Mouse (Mus musculus) v-Abl transformed pro-B cells (cell line): Measurements from ENCODE around the gene B4galnt4.

ENCODE experiments used
- in situ Hi-C, 2 experiments: fragments of 400-800 bp; cut with MboI; formaldehyde crosslinking; loops; one replicate each; pipeline ENCODE4 v1.15.1; 2025; ENCODE audit not compliant: unreplicated experiment in 2 of 2

Gene B4galnt4

DNA sequence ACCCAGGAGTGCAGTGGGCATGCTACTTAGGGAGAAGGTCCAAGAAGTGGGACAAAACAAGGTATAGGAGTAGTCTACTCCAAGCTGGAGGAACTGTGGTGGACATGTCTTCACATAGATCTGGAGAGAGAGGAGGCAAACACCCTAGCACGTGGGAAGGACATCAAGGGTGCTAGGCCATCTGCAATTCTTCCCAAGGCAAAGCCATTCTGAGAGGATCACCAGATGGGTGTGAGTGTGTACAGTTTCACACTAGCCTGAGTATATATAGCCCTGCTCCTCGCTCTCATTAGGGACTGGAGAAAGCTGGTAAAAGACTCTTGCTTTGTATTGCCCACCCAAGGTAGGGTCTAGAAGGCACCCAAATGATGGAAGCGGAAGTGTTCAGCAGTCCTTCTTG, 2.4 kb downstream of the B4galnt4 start:
- in situ Hi-C loops, result loop anchor here in 1 of 2 experiments (25.0 kb wide), 1 partner anchor 951 kb away; the partner anchor contains the start of genes Echs1, Fuom and Paox

- in situ Hi-C loops, result loop anchor here in 1 of 2 experiments (25.0 kb wide), 1 partner anchor 952 kb away; the partner anchor contains the start of genes Echs1, Fuom and Paox
Measured at GRCm38 (mm10) chr7:141064175-141064574, 3.3 kb downstream of the B4galnt4 start.

- in situ Hi-C loops, result loop anchor here in 1 of 2 experiments (25.0 kb wide), 1 partner anchor 952 kb away; the partner anchor contains the start of genes Echs1, Fuom and Paox
Measured at GRCm38 (mm10) chr7:141064576-141064975, 3.7 kb downstream of the B4galnt4 start.

DNA sequence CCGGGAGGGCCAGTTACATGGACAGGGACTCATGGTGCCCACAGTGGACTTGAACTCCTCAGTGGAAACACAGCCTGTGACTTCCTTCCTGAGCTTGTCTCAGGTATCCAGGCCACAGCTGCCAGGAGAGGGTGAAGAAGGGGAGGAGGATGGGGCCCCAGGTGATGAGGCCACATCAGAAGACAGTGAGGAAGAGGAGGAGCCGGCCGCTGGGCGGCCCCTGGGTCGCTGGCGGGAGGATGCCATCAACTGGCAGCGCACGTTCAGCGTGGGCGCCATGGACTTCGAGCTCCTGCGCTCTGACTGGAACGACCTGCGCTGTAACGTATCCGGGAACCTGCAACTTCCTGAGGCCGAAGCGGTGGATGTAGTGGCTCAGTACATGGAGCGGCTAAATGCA, 7.4 kb downstream of the B4galnt4 start:
- in situ Hi-C loops, result loop anchor here in 1 of 2 experiments (25.0 kb wide), 1 partner anchor 956 kb away; the partner anchor contains the start of genes Echs1, Fuom and Paox

GRCm38 (mm10) chr7:141070058-141070862, 9.4 kb downstream of the B4galnt4 start:
- in situ Hi-C loops, result loop anchor here in 1 of 2 experiments (25.0 kb wide), 1 partner anchor 958 kb away; the partner anchor contains the start of genes Echs1, Fuom and Paox

GRCm38 (mm10) chr7:141072017-141072745, 11.3 kb downstream of the B4galnt4 start:
- in situ Hi-C loops, result loop anchor here in 1 of 2 experiments (25.0 kb wide), 1 partner anchor 960 kb away; the partner anchor contains the start of genes Echs1, Fuom and Paox

- in situ Hi-C loops, result loop anchor here in 1 of 2 experiments (25.0 kb wide), 1 partner anchor 961 kb away; the partner anchor contains the start of genes Echs1, Fuom and Paox
Measured at GRCm38 (mm10) chr7:141073782-141074181, 12.9 kb downstream of the B4galnt4 start.

DNA sequence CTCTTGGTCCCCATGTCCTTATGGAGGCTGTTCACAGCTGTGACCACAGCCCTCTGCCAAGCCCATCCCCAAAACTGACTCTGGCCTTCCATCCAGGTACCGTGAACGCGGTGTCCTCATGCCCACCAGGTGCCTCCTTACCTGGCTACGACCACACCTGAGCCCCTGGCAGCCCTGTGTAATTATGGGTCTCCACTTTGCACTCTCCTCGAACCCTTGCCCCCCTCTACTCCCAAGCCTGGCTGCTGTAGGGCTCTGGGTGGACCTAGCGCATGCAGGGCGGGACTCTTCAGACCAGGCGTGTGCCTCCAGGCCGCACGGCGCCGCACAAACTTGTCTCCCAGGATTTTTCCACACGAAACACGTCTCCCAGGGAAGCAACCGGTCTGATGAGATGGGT, 16.9 kb downstream of the B4galnt4 start, which contains the start of gene Pkp3:
TSS of gene Pkp3 (plus strand) at position 378 of the 400 bp plus-strand sequence.
- in situ Hi-C loops, result no loop called here

DNA sequence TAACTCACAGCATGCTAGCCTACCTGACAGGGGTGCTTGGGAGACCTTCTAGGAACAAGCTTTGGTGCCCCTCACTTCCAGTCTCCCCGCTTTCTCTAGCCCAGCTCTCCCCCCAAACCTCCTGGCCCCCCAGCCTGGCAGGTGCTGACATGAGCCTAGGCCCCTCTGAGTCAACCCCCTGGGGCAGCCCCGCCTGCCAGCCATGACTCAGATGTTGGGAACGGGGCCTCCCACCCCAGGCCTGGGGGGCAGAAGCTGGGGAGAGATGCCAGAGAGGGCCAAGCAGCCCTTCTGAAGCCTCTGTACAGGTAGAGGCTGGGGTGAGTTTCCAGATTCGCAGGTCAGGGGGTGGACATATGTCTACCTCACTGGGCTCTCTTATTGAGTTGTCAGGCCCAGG, 18.0 kb downstream of the B4galnt4 start:
- in situ Hi-C loops, result no loop called here

- in situ Hi-C loops, result no loop called here
Measured at GRCm38 (mm10) chr7:141079481-141080449, 18.9 kb downstream of the B4galnt4 start.

DNA sequence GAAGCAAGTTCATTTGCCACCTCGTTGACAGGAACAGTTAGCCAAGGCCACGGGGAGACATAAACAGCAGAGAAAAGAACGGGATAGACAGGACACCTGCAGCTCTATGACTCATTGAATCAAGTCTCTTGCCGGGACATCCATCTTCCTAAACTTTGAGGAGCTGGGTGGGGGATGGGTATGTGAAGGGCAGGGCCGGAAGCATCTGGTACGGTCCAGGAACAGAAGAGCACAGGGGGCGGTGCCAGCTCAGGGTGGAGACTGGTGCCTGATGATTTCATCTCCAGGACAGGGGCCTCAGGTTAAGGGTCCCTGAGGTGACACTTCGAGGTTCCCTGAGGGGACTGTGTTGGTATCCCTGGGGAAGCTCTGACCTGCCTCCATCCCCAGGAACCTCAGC, 27.0 kb downstream of the B4galnt4 start:
- in situ Hi-C loops, result no loop called here

DNA sequence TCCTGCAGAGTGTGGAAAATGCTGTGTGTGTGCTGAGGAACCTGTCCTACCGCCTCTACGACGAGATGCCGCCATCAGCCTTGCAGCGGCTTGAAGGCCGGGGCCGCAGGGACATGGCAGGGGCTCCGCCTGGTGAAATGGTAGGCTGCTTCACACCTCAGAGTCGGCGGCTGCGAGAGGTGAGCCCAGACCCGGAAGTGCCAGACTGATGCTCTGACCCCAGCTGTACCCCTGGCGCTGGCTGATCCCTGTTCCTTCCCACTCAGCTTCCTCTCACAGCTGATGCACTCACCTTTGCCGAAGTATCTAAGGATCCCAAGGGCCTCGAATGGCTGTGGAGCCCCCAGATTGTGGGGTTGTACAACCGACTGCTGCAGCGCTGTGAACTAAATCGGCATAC, 27.6 kb downstream of the B4galnt4 start:
- in situ Hi-C loops, result no loop called here

GRCm38 (mm10) chr7:141090228-141090627, 29.3 kb downstream of the B4galnt4 start:
- in situ Hi-C loops, result loop anchor here (5.0 to 10.0 kb wide), 2 partner anchors 87 to 275 kb away; no protein-coding TSS in a partner anchor

DNA sequence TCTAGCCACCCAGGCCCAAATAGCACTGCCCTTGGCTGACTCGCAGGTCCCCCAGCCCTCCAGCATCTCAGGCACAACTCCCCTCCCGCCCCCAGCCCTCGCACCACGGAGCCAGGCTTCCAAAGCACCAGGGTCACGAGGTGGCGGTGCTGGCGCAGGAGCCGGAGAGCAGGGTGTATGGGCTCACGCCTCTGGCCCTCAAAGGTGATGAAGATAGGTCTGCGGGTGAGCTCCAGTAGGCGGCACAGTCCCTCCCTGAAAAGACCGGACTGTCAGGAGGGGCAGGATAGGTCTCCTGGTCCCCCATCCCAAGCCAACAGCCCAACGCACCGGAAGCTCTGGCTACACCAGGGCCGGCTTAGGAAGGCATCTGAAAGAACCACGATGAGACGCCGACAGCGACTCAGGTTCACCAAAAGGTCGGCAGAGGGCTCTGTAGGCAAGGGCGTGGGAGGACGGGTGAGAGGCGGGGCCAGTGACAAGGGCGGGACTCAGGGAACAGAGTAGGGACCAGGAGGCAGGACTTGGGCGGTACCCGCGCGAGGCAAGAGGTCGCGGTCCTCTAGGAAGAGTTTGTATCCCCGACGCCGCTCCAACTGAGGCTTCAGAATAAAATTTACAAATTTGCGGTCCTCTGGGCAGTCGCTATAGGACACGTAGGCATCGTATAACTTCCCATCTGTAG, 31.3 kb downstream of the B4galnt4 start:
- in situ Hi-C loops, result loop anchor here (5.0 to 10.0 kb wide), 2 partner anchors 85 to 273 kb away; no protein-coding TSS in a partner anchor

DNA sequence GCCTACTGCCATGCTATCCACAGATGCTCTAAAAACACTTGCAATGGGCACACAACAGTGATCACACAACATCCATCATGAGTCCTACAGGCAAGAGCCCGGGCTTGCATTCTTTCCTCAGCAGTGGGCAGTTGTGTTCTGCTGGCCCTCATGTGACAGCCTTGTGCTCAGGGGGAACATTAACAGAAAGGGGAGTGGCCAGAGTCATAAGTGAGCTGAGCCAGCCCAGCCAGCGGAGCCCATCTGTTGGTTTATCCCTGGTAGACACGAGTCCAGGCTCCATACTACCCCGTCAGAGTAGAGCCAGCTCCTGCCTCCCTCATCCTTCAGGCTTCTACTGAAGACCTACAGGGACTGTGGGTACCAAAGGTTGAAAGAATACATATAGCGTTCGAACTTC, 33.0 kb downstream of the B4galnt4 start:
- in situ Hi-C loops, result loop anchor here (5.0 to 10.0 kb wide), 2 partner anchors 83 to 271 kb away; no protein-coding TSS in a partner anchor

DNA sequence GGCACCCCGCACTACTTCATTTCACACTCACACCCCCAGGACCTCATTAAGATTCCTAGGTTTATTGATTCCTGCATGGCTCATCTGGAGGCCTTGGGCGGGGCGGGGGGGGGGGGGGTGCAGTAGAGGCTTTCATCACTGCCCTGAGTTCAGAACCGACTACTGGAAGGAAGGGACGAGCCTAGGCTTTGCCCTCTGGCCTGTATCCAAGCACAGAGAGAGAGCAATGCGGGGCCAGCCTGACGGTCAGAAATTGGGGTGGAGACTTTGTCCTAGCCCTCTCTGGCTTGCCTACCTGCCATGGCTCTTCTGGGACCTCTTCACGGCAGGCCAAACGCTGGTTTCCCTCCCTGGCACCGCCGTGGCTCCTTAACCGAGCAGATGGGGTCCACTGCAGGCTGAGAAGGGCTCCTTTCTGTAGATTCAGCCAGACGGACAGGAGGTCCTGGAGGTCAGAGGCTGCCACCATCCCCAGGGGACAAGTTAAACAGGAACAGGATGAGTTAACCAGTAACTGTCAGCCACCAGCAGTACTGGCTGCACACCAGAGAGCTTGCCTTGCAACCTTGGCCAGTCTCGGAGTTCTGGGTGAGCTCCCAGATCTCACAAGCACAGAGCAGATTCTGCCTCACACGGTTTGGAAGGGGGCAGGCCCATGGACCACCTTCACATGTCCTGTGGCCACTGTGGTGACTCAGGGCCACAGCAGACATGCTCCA, 33.7 kb downstream of the B4galnt4 start:
- in situ Hi-C loops, result loop anchor here (5.0 to 10.0 kb wide), 3 partner anchors 78 to 270 kb away; partner anchors contain the start of gene Rnh1 (in 1 of the 2)

DNA sequence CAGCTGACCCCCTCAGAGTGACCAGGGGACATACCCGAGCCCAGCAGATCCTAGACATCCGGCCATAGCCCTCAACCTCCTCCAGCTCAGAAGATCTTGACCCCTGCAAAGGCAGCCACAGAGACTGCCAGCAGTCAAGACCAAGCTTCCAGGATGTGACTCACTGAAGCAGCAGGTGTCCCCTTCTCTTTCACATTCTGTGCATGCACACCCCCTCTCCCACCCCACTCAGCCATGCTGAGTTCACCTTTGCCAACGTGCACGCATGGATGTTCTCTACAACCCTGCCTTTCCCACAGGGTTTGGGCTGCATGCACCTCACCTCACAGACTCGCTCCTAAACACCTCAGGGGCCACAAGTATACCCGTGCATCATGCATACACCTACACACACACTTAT, 35.1 kb downstream of the B4galnt4 start:
- in situ Hi-C loops, result loop anchor here (5.0 to 10.0 kb wide), 2 partner anchors 76 to 269 kb away; partner anchors contain the start of gene Rnh1 (in 1 of the 2)

- in situ Hi-C loops, result loop anchor here (5.0 to 10.0 kb wide), 2 partner anchors 76 to 268 kb away; partner anchors contain the start of gene Rnh1 (in 1 of the 2)
Measured at GRCm38 (mm10) chr7:141096649-141097056, 35.7 kb downstream of the B4galnt4 start.
